Mouse (Mus musculus) right cerebral cortex, adult 18-20 months (tissue): ENCODE data around the gene Nfib.
A peak's percentile ranks its signal among the peaks of the same experiment; 100 is the strongest.

ENCODE experiments used
- DNase-seq: peaks from one replicate; pipeline ENCODE4 v3.0.0; 2022; ENCODE audit warnings: mixed read lengths

Nfib gene

GRCm38 (mm10) chr4:82408463-82409404 is 296.8 kb downstream of the Nfib start:
- DNase-seq = no peak

DNA sequence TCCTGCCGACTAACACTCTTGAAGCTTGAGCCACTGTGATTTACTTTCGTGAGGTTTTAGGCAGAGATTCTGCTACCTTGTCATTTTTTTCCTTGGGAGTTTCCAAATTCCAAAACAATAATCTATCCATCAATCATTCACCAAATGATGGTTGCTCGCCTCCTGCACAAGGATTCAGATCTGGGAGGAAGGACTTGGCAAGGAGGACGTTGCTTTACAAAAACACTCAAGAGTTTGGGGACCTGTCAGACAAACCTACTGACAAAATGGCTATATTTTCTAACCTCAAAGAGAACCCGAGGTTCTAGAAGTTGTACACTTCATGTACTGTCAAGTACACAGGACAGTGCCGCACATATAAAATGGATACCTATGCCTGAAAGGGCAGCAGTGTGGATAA is 299.0 kb downstream of the Nfib start:
- DNase-seq = no peak

GRCm38 (mm10) chr4:82405791-82406190 is 299.8 kb downstream of the Nfib start:
- no peak for DNase-seq

DNA sequence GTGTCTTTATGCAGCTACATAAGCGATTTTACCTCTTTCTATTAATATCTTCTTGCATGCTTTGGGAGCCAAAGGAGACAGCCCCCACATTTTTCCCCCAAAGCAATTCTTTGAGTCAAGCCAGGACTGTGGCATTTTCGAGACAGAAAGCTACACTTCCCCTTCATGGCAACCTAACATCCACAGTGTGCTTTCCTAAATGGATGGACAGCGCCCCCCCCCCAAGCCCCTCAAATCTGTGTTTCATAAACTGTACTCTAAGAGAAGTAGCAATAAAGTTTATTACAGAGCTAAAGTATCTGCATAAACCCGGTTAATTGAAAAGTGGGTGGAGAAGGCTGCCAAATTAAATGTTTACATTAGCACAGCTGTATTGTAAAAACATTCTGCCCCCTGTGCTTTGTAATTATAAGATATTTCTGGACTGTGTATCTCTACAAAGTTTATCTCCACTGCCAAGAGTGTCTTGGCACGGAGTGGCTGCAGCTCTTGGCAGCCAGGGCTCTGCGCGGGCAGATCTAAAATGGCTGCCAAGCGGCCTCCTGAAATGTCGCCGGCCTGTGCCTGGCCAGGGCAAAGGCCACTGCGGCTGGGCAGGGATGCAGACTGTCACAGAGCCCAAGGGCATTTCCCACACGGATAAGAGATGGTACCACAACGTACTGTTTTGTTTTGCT is 301.4 kb downstream of the Nfib start:
- peak; percentile 60 for DNase-seq

GRCm38 (mm10) chr4:82402666-82403065 is 302.9 kb downstream of the Nfib start:
- no peak for DNase-seq

- DNase-seq = no peak
Observed at GRCm38 (mm10) chr4:82401450-82402061, 304.0 kb downstream of the Nfib start.

GRCm38 (mm10) chr4:82400536-82400935 is 305.0 kb downstream of the Nfib start:
- DNase-seq = no peak

DNA sequence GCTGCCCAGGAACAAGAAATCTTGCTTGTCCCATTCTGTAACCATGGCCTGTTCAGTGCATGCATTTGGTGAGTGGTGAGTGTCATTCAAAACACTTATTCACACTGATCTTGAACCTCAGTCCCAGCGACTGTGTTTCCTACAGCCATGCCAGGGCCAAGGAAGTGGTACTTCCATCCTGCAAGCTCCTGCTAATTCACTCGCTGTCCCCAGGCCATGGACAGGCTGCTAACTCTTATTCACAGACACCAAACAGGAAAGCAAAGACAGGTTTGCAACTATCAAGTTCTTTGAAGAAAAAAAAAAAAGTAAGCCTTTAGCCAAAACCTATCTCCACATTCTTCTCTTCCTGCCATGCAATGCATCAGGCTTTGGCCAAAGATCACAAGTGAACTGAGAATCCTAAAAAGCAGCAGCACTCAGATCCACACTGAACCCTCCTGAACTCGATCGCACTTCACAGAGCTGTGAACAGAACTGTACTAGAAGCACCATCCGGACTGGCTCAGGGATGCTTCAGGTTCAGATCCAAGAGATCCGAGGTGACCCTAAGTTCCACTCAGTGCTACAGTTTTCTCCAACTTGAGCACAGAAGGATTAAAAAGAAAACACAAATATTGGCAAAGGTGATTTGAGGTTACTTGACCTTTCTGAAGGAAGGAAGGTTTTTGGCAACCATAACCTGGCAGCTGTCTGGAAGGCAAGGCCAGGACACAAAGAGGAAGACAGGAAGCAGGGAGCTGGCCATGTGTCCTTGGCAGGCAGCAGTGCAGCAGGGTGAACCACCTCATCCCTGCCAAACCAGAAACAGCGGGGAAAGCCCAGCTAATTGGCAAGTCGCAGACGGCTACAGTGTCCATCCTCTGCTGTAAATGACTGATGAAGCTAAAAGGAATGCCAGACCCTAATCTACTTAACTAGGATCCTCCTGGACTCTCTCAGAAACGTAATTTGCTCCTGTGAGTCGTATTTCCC is 305.9 kb downstream of the Nfib start:
- no peak for DNase-seq

- DNase-seq = no peak
Observed at GRCm38 (mm10) chr4:82398282-82398681, 307.3 kb downstream of the Nfib start.

DNA sequence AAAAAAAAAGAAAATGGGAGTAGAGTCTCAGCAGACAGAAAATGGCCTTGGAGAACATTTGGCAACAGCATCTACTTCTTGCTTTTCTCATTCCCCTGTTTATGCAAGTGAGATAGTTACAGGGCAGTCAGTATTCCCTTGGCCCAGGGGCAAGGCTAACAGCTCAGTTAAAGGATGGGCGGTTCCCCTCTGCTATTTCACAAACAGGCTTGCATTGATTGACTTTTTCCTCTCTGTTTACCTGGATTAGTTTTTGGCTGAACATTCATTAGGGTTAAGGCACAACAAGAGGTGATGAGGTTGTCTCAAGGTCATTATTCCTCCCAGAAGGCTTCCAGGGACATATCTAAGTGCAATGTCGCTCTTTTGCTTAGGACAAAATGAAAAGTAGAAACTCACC is 308.7 kb downstream of the Nfib start:
- no peak for DNase-seq

- DNase-seq = no peak
Observed at GRCm38 (mm10) chr4:82396003-82396402, 309.5 kb downstream of the Nfib start.

DNA sequence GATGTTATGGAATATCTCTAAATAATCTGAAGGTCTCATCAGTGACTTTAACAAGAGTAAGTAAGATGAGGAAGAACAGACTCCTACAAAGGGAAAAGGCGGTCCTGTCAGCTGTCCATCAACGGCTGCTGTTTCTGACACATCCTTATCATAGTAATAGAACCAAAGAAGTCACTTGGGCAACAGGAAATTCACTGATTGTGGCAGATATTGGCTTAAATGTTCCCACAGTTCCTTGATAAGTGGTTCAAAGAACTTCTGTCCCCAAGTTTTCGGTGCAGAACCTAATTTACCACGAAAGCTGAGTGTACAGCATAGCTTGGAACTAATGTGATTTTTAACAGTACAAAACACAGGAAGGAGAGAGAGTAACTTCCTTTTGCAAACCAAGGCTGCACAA is 311.2 kb downstream of the Nfib start:
- no peak for DNase-seq

DNA sequence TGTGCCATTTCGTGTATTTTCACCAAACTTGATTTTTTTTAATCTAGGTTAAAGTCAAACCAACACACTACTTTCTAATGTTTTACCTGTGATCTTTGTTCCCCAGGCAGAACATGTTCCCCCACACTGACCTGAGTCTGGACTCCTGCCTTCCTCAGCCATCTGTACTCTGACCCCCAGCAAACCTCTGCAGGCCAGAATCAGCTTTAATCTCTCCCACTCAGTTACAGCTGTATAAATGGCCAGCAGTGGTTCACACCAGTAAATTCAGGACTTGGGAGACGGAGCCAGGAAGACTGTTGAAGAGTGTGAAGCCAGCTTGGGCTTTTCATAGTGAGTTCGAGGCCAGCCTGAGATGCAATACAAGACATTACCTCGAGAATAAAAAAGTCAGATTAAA is 312.5 kb downstream of the Nfib start:
- no peak for DNase-seq

GRCm38 (mm10) chr4:82392496-82392895 is 313.1 kb downstream of the Nfib start:
- DNase-seq = no peak

DNA sequence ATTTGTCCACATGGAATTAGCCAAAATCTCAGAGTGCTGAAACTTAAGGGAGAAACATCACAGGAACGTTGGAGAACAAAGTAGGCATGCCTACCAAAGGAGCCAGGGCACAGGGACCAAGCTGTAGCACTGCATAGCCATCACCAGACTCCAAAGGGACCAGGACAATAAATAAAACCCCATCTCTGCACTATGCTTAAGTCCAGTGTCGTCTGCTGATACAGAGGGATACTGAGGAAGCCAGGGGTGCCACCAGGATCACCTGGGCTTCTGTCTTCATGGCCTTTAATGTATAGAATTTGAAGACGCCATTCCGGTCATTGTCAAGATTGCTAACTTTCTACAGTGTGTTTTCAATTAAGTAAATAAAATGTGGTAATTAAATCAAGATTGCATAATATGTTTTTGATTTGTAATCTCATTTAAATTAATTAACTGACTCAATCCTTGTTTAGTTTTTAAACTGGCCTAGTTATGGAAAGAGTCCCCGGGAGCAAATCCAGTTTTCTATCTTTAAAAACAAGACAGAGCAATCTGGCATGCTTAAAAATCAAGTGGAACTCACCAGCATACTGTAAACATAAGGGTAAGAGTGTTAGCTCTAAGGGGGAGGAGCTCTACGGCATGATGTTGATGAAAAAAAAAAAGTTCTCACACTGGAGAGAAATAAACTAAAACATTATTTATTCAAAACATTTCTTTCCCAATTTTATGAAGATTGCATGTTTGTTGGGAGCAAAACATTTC is 313.7 kb downstream of the Nfib start:
- no peak for DNase-seq

- no peak for DNase-seq
Observed at GRCm38 (mm10) chr4:82390545-82390944, 315.0 kb downstream of the Nfib start.

GRCm38 (mm10) chr4:82389876-82390275 is 315.7 kb downstream of the Nfib start:
- no peak for DNase-seq

DNA sequence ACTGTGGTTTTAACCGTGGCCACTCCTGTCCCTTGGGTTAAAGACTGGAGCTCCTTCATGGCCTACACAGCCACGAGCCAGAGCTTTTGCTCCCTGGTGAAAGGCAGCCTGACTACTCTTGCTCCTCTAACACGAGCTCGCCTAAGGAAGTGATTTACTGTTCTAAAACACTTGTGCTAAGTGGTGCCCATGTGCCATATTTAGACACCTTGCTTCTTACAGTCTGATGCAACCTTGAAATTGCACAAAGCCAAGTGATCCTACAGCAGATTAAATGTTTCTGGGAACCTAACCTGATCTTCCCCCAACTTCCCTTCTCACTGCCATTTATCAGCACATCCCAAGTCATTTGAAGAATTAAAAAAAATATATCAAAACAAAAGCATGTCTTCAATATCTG is 317.9 kb downstream of the Nfib start:
- no peak for DNase-seq

DNA sequence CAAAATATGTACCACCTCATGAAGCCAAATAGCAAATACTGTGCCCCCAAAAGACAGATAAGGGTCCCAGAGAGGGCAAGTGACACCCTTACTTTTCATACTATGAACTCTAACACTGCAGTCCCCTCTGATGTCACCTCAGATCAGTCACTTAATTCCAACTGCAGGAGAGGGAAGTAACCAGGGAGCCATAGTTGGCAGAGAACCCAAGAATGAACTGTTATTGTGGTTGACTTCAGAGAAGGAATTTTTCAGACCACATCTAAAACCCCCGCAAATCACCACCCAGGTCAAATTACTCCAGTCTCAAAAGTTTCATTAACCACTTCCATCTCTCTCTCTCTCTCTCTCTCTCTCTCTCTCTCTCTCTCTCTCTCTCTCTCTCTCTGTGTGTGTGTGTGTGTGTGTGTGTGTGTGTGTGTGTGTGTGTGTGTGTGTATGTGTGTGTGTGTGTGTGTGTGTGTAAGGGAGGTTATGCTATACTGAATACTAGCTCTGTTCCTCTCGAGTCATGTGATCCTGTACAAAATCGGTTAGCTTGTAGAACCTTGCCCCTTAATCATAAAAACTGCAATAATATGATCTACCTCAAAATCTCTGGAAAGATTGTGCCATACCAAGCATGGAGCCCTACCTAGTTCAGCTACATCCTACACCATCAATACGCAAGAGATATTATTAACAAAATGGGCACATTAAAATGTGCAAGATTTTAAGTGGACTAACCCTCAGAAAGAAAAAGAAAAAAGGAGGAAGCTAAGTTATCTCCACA is 319.1 kb downstream of the Nfib start:
- no peak for DNase-seq

DNA sequence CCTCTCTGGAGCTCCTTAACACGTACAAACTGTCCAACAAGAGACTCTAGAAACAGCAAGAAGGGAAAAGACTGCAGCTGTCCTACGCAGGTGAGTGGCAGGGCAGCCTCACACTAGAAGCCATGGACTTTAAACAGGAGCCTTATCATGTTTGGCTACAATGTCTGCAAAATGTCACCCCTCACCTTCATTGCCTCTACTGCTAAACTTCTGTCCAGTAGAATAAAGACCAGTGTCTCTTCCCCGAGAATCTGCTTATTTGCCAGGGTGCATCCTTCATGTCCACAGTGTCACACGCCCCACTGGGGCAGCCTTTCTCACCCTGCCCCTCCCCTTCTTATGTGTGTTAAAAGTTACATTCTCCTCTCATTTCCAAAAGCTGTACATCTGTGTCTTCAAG is 319.9 kb downstream of the Nfib start:
- DNase-seq = no peak
